ENCODE assay signal across 10 mouse cellular contexts in the genomic region with DNA sequence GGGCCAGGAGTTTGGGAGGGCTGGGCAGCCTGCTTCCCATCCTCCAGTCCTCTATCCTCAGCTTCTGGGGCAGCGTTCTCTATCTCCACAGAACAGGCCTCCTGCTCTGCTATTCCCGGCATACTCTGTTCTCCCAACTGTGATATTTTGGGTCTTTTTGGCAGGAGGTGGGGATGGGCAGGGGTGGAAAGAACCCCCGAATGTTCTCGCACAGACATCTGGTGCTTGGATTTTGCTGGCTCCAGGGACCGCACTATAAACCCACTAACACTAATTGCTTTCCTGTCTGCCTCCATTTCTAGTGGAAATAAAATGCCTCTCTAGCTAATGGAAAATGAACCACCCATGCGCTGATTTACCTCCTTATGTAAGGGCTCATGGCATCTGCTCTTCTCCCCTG. TPM values are rescaled to one million over a fixed set of nuclear protein-coding genes. Genes with fewer than 3 reads are reported as not detected.
DNase-seq lines count a peak whose midpoint lies in the region; ATAC-seq lines count a peak whose summit lies in the region.
"Had no signal": no experiment of that assay in that cellular context is flagged by ENCODE, and none has a peak within 500 bp of the region (broad histone marks: within the 10 kb centered on the region; RNA-seq: fewer than 3 reads in every experiment).

No protein-coding gene starts in this region.

- peaks cover 24% of the 10 kb centered on the region for H3K4me1 ChIP-seq in hindbrain, embryonic 12.5 days
- peaks cover 37% of the 10 kb centered on the region for H3K4me1 ChIP-seq in hindbrain, embryonic 10.5 days (replicated peaks)
- peaks cover 41% of the 10 kb centered on the region for H3K4me1 ChIP-seq in embryonic facial prominence, embryonic 15.5 days
- peaks cover 72% of the 10 kb centered on the region for H3K4me1 ChIP-seq in liver, embryonic 16.5 days (ENCODE audit: control insufficient read depth, low read depth, low read length)

- peak overlapping the region; percentile 44 for H3K27ac ChIP-seq in hindbrain, embryonic 12.5 days
- no peak overlapping the region for H3K27ac ChIP-seq in hindbrain, embryonic 10.5 days
- peak overlapping the region; percentile 72 for H3K27ac ChIP-seq in embryonic facial prominence, embryonic 15.5 days (replicated peaks)
- peak overlapping the region; percentile 96 for H3K27ac ChIP-seq in liver, embryonic 16.5 days (ENCODE audit: low read length)

- H3K9ac ChIP-seq in hindbrain, embryonic 12.5 days, result no peak overlapping the region
- no peak overlapping the region for H3K9ac ChIP-seq in embryonic facial prominence, embryonic 15.5 days
- peak overlapping the region; percentile 58 for H3K9ac ChIP-seq in liver, embryonic 16.5 days (ENCODE audit: low read depth, low read length)

- H3K4me2 ChIP-seq in hindbrain, embryonic 12.5 days (replicated peaks), result no peak overlapping the region
- H3K4me2 ChIP-seq in embryonic facial prominence, embryonic 15.5 days (replicated peaks), result no peak overlapping the region
- peak overlapping the region; percentile 51 for H3K4me2 ChIP-seq in liver, embryonic 16.5 days (ENCODE audit: low read depth, low read length)

- ATAC-seq in hindbrain, embryonic 12.5 days (ENCODE audit: low FRiP score), result no peak
- ATAC-seq in embryonic facial prominence, embryonic 15.5 days (ENCODE audit: insufficient number of reproducible peaks, low FRiP score, low TSS enrichment, low read depth), result no peak
- ATAC-seq in liver, embryonic 16.5 days (ENCODE audit: low read depth), result peak; percentile 10; the same call in 1 of the 2 replicates

- H3K36me3 ChIP-seq in hindbrain, embryonic 12.5 days, result no peaks in the 10 kb centered on the region
- no peaks in the 10 kb centered on the region for H3K36me3 ChIP-seq in hindbrain, embryonic 10.5 days
- no peaks in the 10 kb centered on the region for H3K36me3 ChIP-seq in embryonic facial prominence, embryonic 15.5 days
- H3K36me3 ChIP-seq in liver, embryonic 16.5 days (ENCODE audit: control insufficient read depth, insufficient read depth), result no peaks in the 10 kb centered on the region; the same call in 1 of the 2 replicates

- no peaks in the 10 kb centered on the region for H3K27me3 ChIP-seq in hindbrain, embryonic 12.5 days
- H3K27me3 ChIP-seq in hindbrain, embryonic 10.5 days (ENCODE audit: insufficient read depth, poor library complexity, severe bottlenecking), result 0 out of 2 replicates have a peak, but pooled peaks cover 6% of the 10 kb centered on the region
- H3K27me3 ChIP-seq in embryonic facial prominence, embryonic 15.5 days, result no peaks in the 10 kb centered on the region
- H3K27me3 ChIP-seq in liver, embryonic 16.5 days (ENCODE audit: control insufficient read depth, insufficient read depth, low read depth, low read length), result no peaks in the 10 kb centered on the region

- H3K9me3 ChIP-seq in hindbrain, embryonic 12.5 days (replicated peaks), result no peaks in the 10 kb centered on the region
- no peaks in the 10 kb centered on the region for H3K9me3 ChIP-seq in hindbrain, embryonic 10.5 days
- H3K9me3 ChIP-seq in embryonic facial prominence, embryonic 15.5 days (replicated peaks), result no peaks in the 10 kb centered on the region
- no peaks in the 10 kb centered on the region for H3K9me3 ChIP-seq in liver, embryonic 16.5 days (replicated peaks; ENCODE audit: control insufficient read depth, low read length)

- H3K4me3 ChIP-seq in hindbrain, embryonic 12.5 days, result no peak overlapping the region
- no peak overlapping the region for H3K4me3 ChIP-seq in hindbrain, embryonic 10.5 days
- no peak overlapping the region for H3K4me3 ChIP-seq in embryonic facial prominence, embryonic 15.5 days (replicated peaks)
- peak overlapping the region; percentile 5; the same call in 1 of the 2 replicates for H3K4me3 ChIP-seq in liver, embryonic 16.5 days (ENCODE audit: low read depth, low read length)

- DNase-seq in hindbrain, embryonic 10.5 days (ENCODE audit: low spot score), result no peak
- peak; percentile 89 to 92 for DNase-seq in layer of hippocampus, adult 8-10 months (ENCODE audit: low spot score in 2 of 2)
- DNase-seq in kidney, postnatal 14 days, result no peak
- no peak for DNase-seq in ovary, postnatal 14 days (ENCODE audit: low spot score)
- DNase-seq in kidney, postnatal 4 days, result no peak
- DNase-seq: cerebellum, postnatal 36 days; kidney, postnatal 36 days had no signal

- WGBS in hindbrain, embryonic 12.5 days, result 81% methylated on average over 6 of the region's 6 CpGs
- WGBS in hindbrain, embryonic 10.5 days, result 90% methylated on average over 6 of the region's 6 CpGs
- 37% methylated on average over 6 of the region's 6 CpGs for WGBS in embryonic facial prominence, embryonic 15.5 days
- 53% methylated on average over 6 of the region's 6 CpGs for WGBS in liver, embryonic 16.5 days (ENCODE audit: insufficient replicate concordance)

RNA-seq across cellular contexts. Expression of a gene that starts 58.9 kb away (rescaled TPM):
- 73.2 and 74.9 TPM in 2 replicates for polyA plus RNA-seq in hindbrain, embryonic 12.5 days (2016; fragmentation: Nextera tagmentation; extraction: Ambion mirVana)
- 62.8 and 73.2 TPM in 2 replicates for polyA plus RNA-seq in hindbrain, embryonic 10.5 days (2016; fragmentation: Nextera tagmentation; extraction: Ambion mirVana)
- 41.3 and 41.4 TPM in 2 replicates for polyA plus RNA-seq in embryonic facial prominence, embryonic 15.5 days (2015; fragmentation: Nextera tagmentation; extraction: Ambion mirVana)
- 10 to 100 TPM; 25.9 to 30.3 (median 27.8) TPM for total RNA-seq in layer of hippocampus, adult 8-10 months (2022)
- polyA plus RNA-seq in liver, embryonic 16.5 days (2015; fragmentation: Nextera tagmentation; extraction: Ambion mirVana), result 10.4 TPM in 2 replicates

Comparison
In these comparisons a context has a peak if more than half of its experiments do, and no peak if none do; other contexts are left out.
1. DNase-seq: peak in layer of hippocampus, adult 8-10 months (2 of 2); none in hindbrain, embryonic 10.5 days (single experiment), kidney, postnatal 14 days (single experiment), ovary, postnatal 14 days (single experiment) and kidney, postnatal 4 days (0 of 2).